Mouse (Mus musculus) kidney, embryonic 14.5 days (tissue): ENCODE data around the gene Arhgef10l. TPM values are rescaled to one million over a fixed set of nuclear protein-coding genes. Genes with fewer than 3 reads are reported as not detected.

Experiments
- ATAC-seq: fragments of 200-750 bp; cut with Nextera tagmentation; 2 replicates; pipeline ENCODE4 v1.8.0; 2017; ENCODE audit warnings: moderate number of reproducible peaks, mild to moderate bottlenecking, moderate TSS enrichment, moderate library complexity; ENCODE audit not compliant: low FRiP score, low TSS enrichment
- H3K27ac ChIP-seq: fragments of 300-500 bp; sonication (generic); 2 replicates; pipeline ENCODE4 v1.5.1; 2014; ENCODE audit warnings: low read depth, mild to moderate bottlenecking, low read length, moderate library complexity, mixed read lengths
- H3K27me3 ChIP-seq: fragments of 300-500 bp; sonication (generic); 2 replicates; pipeline ENCODE4 v1.6.1; 2014; ENCODE audit warnings: mild to moderate bottlenecking, low read length; ENCODE audit not compliant: control insufficient read depth, insufficient read depth
- H3K36me3 ChIP-seq: fragments of 300-500 bp; sonication (generic); 2 replicates; pipeline ENCODE4 v1.6.1; 2014; ENCODE audit warnings: low read length, mixed read lengths; ENCODE audit not compliant: control insufficient read depth, insufficient read depth
- H3K4me1 ChIP-seq: fragments of 300-500 bp; sonication (generic); 2 replicates; pipeline ENCODE4 v1.6.1; 2014; ENCODE audit warnings: low read length, mixed read lengths; ENCODE audit not compliant: control insufficient read depth, insufficient read depth
- H3K4me2 ChIP-seq: fragments of 300-500 bp; sonication (generic); replicated peaks from 2 replicates; pipeline ENCODE4 v1.6.1; 2014; ENCODE audit warnings: low read depth, mild to moderate bottlenecking, low read length
- H3K4me3 ChIP-seq: fragments of 300-500 bp; sonication (generic); 2 replicates; pipeline ENCODE4 v1.5.1; 2014; ENCODE audit warnings: mild to moderate bottlenecking, low read length
- H3K9ac ChIP-seq: fragments of 300-500 bp; sonication (generic); 2 replicates; pipeline ENCODE4 v1.6.1; 2014; ENCODE audit warnings: low read depth, mild to moderate bottlenecking, low read length, moderate library complexity
- H3K9me3 ChIP-seq: fragments of 300-500 bp; sonication (generic); 2 replicates; pipeline ENCODE4 v1.6.1; 2016; ENCODE audit warnings: low read length; ENCODE audit not compliant: control insufficient read depth
- WGBS: fragments of 180-500 bp; shearing (Covaris S2); extraction: QIAGEN DNeasy Blood & Tissue Kit; methylation state at CpG from one replicate; pipeline ENCODE4 v1.1.7; 2014; 5-methylcytosine and 5-hydroxymethylcytosine counted together
- polyA plus RNA-seq: library from polyadenylated mRNA; unstranded; fragments of >200 nt; fragmentation: Nextera tagmentation; extraction: Ambion mirVana; gene quantifications from 2 replicates; pipeline ENCODE4 v1.2.1, GENCODE M21; 2014

The Arhgef10l gene
- polyA plus RNA-seq, 1 experiment from 2014 or later: 18.2 TPM

DNA sequence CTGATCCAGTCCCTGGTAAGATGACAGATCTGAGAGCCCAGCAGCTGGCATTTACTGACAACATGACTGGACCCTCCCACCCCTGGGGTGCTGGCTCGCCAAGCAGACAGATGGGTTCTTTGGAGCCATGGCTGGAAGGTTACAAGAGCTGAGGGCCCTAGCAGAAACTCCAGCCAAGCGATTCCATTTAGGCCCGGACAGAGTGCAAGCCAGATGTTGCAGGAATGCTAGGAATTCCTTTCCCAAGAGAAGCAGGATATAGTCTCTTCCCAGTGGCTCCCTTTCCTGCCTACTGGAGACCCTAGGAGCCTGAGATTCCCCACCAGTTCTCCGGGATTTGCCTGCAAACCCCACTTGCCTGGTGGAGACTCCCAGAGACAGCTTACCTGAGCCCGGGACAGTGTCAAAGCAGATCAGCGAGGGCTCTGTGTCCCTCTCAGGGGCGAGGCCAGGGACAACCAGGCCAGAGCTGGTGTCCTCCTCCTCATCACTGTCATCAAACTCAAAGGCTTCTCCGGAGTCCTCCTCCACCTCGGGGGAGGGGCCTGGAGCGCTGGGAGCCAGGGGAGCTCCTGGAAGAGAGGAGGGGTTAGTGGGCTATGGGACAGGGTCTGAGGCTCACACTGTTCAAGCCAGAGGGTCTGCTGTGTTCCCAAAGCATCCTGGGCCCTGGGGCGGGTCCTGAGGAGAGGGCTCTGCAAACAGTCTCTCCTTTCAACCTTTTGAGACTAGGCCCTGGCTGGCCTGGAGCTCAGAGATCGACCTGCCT, 54.8 kb downstream of the Arhgef10l start:
- Histone ChIP-seq H3K4me2 (peak overlapping the region; percentile 17), H3K27ac (peak overlapping the region; percentile 84), H3K4me1 (peaks cover 30% of the 10 kb centered on the region), H3K9ac (peak overlapping the region; percentile 12; the same call in 1 of the 2 replicates), H3K4me3 (no peak overlapping the region), H3K9me3 (no peaks in the 10 kb centered on the region), H3K36me3 (peaks cover 16% of the 10 kb centered on the region), H3K27me3 (no peaks in the 10 kb centered on the region)
- ATAC-seq: peak; percentile 51; the same call in 1 of the 2 replicates
- WGBS: 14% methylated on average over 12 of the region's 12 CpGs

DNA sequence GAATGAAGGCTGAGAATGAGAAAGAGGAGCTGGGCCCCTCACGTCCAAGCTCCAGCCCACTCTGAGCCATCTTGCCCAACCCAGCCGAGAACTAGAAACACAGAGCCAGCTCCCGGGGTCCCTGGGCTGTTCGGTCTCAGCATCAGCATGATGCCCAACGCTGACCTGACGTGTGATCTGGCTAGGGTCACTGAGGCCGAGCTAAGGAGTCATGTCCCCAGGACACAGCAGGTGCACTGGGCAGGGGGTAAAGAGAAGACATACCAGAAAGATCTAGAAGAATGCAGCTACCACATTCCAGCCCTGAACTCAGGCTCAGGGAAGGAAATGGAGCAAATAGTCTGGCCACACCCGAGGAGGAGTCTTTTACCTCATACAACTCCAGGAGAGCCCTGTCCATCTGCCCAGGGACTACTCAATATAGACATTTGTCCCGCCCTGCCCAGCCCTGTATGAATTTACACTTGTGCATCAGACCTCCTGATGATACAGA, 57.5 kb downstream of the Arhgef10l start:
- no peak overlapping the region for H3K4me3 ChIP-seq
- peaks cover 24% of the 10 kb centered on the region for H3K4me1 ChIP-seq
- H3K27ac ChIP-seq: no peak overlapping the region
- peaks cover 17% of the 10 kb centered on the region for H3K36me3 ChIP-seq
- no peak overlapping the region for H3K9ac ChIP-seq
- no peaks in the 10 kb centered on the region for H3K27me3 ChIP-seq
- no peak overlapping the region for H3K4me2 ChIP-seq
- no peaks in the 10 kb centered on the region for H3K9me3 ChIP-seq
- 86% methylated on average over 9 of the region's 9 CpGs for WGBS
- no peak for ATAC-seq

DNA sequence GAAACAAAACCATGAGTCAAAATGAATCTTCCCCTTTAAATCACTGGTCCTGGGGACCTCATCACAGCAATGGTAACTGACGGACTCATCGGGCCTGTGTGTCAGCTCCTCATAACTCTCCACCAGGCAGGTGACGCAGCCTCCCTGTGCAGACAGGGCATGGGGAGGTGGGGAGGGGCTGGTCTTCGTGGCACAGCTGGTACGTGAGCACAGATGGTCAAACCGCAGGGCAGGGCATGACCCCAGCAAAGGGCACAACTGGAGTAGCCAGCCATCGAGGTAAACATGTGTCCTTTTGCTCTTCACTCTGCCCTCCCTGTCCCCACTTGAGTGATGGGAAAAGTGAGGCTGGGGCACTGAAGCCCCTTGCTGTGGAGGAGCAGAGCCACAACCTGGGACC, 59.0 kb downstream of the Arhgef10l start:
- 66% methylated on average over 7 of the region's 7 CpGs for WGBS

DNA sequence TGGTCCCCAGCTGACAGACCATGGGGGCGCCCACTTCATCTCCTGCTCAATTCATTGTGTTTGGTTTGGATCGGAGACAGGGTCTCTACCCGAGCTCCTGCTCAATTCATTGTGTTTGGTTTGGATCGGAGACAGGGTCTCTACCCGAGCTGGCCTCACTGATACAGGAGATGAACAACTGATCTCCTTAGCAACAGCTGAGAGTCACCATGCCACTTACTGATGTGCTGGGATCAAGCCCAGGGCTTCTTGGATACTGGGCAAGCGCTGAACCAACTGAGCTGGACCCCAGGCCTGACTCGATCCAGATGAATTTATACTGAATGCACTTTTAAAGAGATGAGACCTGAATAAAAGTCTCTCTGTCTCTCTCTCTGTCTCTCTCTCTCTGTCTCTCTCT, 59.6 kb downstream of the Arhgef10l start:
- Histone ChIP-seq H3K9ac (no peak overlapping the region), H3K4me1 (peaks cover 12% of the 10 kb centered on the region), H3K9me3 (no peaks in the 10 kb centered on the region), H3K4me3 (no peak overlapping the region), H3K4me2 (no peak overlapping the region), H3K27me3 (no peaks in the 10 kb centered on the region), H3K36me3 (peaks cover 19% of the 10 kb centered on the region), H3K27ac (no peak overlapping the region)
- ATAC-seq: no peak
- WGBS: 75% methylated on average over 7 of the region's 7 CpGs

More for the DNA sequence above, 59.0 kb downstream of the Arhgef10l start:
- Histone ChIP-seq H3K4me2 (no peak overlapping the region), H3K27ac (no peak overlapping the region), H3K36me3 (peaks cover 19% of the 10 kb centered on the region), H3K9ac (no peak overlapping the region), H3K4me1 (peaks cover 18% of the 10 kb centered on the region), H3K27me3 (no peaks in the 10 kb centered on the region), H3K9me3 (no peaks in the 10 kb centered on the region), H3K4me3 (no peak overlapping the region)
- ATAC-seq: no peak

DNA sequence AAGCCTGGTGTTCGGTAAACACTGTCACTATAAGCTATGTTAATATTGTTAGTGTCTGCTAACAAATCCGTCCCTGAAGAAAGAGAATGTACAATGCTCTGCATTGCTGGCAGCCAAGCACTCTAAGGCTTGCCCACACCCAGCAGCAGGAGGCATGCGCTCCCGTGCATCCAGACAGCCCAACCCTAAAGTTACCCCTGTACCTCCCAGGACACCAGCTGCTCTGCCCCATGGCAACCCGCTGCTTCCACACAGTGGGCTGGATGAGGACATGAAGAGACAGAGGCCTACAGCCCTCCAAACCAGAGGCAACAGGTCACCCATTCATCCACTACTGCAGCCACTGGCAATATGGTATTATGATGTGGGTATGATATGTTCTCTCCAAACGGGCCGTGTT, 60.0 kb downstream of the Arhgef10l start:
- peaks cover 8% of the 10 kb centered on the region for H3K4me1 ChIP-seq
- no peak overlapping the region for H3K27ac ChIP-seq
- H3K36me3 ChIP-seq: peaks cover 19% of the 10 kb centered on the region
- no peaks in the 10 kb centered on the region for H3K27me3 ChIP-seq
- WGBS: 73% methylated on average over 7 of the region's 7 CpGs
- no peak overlapping the region for H3K9ac ChIP-seq
- no peak overlapping the region for H3K4me2 ChIP-seq
- H3K9me3 ChIP-seq: no peaks in the 10 kb centered on the region
- ATAC-seq: no peak
- H3K4me3 ChIP-seq: no peak overlapping the region

DNA sequence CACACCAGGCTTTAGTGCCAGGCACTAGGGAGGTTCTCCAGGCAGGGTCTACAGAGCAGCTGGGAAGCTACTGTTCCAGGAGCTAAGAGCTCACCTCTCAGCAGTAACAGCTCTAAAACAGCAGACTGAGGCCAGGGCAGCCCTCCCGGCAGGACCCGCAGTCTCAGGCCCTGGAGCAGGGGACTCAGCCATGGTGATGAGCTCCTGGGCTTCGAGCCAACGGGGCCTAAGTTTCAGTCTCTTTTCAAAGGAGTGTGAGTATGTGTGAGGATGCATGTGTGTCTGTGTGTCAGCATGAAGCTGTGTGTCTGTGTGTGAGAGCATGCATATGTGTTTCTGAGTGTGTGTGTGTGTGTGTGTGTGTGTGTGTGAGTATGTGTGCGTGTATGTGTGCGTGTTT, 60.6 kb downstream of the Arhgef10l start:
- Histone ChIP-seq H3K4me2 (no peak overlapping the region), H3K27ac (no peak overlapping the region), H3K4me3 (no peak overlapping the region), H3K4me1 (peaks cover 2% of the 10 kb centered on the region), H3K9ac (no peak overlapping the region), H3K9me3 (no peaks in the 10 kb centered on the region), H3K27me3 (no peaks in the 10 kb centered on the region), H3K36me3 (peaks cover 19% of the 10 kb centered on the region)
- 80% methylated on average over 6 of the region's 6 CpGs for WGBS
- no peak for ATAC-seq

DNA sequence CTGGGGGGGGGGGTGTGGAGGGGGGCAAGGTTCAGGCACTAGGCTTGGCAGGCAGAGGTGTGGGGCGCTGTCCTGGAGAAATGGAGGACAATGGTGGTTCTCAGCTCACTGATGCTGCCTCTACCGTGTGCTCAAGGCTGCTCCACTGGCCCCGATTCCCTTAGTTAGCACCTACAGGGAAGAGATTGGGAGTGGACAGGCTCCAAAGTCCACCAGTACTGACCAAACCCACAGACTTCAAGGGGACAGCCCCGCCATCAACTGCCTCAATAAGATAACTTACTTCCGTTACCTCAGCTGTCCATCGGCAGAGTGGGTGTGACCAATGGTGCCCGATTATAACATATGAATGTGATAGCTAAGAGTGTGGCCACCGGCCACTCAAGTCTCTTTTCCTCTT, 61.3 kb downstream of the Arhgef10l start:
- H3K27me3 ChIP-seq: no peaks in the 10 kb centered on the region
- WGBS: 92% methylated on average over 8 of the region's 8 CpGs
- no peak for ATAC-seq
- H3K27ac ChIP-seq: no peak overlapping the region
- no peak overlapping the region for H3K9ac ChIP-seq
- H3K4me2 ChIP-seq: no peak overlapping the region
- no peaks in the 10 kb centered on the region for H3K4me1 ChIP-seq
- H3K4me3 ChIP-seq: no peak overlapping the region
- peaks cover 13% of the 10 kb centered on the region for H3K36me3 ChIP-seq
- no peaks in the 10 kb centered on the region for H3K9me3 ChIP-seq

GRCm38 (mm10) chr4:140602022-140602421, 63.8 kb downstream of the Arhgef10l start:
- 73% methylated on average over 4 of the region's 4 CpGs for WGBS
- Histone ChIP-seq H3K9ac (no peak overlapping the region), H3K4me2 (no peak overlapping the region), H3K27me3 (no peaks in the 10 kb centered on the region), H3K4me1 (no peaks in the 10 kb centered on the region), H3K36me3 (peaks cover 9% of the 10 kb centered on the region; the same call in 1 of the 2 replicates), H3K27ac (no peak overlapping the region), H3K4me3 (no peak overlapping the region), H3K9me3 (peaks cover 4% of the 10 kb centered on the region; the same call in 1 of the 2 replicates)
- ATAC-seq: no peak

- Histone ChIP-seq H3K4me3 (no peak overlapping the region), H3K4me1 (no peaks in the 10 kb centered on the region), H3K27ac (no peak overlapping the region), H3K4me2 (no peak overlapping the region), H3K36me3 (peaks cover 9% of the 10 kb centered on the region; the same call in 1 of the 2 replicates), H3K9me3 (peaks cover 6% of the 10 kb centered on the region; the same call in 1 of the 2 replicates), H3K27me3 (no peaks in the 10 kb centered on the region), H3K9ac (no peak overlapping the region)
- no peak for ATAC-seq
- 66% methylated on average over 11 of the region's 11 CpGs for WGBS
These were observed 64.7 kb downstream of the Arhgef10l start for GRCm38 (mm10) chr4:140601153-140601552.
